Mouse (Mus musculus): ENCODE results near the gene Enox1.

DNA sequence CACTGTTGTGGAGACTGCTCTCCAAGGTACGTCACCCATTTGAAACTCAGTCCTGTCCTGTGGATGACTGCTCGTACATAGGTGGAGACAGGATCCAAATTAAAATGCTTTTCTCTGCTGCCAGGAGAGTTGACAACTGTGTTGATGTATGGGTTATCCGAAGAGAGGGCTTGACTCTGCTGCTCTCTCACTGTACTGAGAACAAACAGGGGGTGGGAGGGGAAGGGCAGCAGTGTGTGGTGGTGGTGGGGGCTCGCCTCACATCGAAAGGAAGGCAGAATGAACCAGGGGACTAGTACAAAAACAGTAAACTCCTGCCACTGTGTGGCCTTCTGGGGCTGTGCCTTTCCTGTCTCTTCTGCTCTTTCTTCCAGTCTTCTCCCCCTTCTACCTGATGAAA, 317.5 kb downstream of the Enox1 start:
- no peak for TF ChIP-seq CTCF (IDR thresholded peaks at IDR 0.05; ENCODE audit: extremely low read depth, insufficient read depth, insufficient read length, insufficient replicate concordance)
- TF ChIP-seq POLR2A (IDR thresholded peaks at IDR 0.05; ENCODE audit: low read depth, low read length): no peak

Data from spleen, adult 2 months (tissue).